Mouse (Mus musculus) right cerebral cortex, postnatal 36 days (tissue): ENCODE measurements around the gene Prss46.

ENCODE experiments used
- DNase-seq, 2 experiments: peaks; one replicate each; pipeline ENCODE4 v3.0.0; 2022; ENCODE audit warnings: low spot score in 2 of 2, mixed read lengths in 1 of 2

Gene Prss46

GRCm38 (mm10) chr9:110858967-110859596, 14.8 kb downstream of the Prss46 start:
- DNase-seq = no peak

- DNase-seq = peak in 1 of 2 experiments; percentile 43
Measured at GRCm38 (mm10) chr9:110871030-110871429, 26.7 kb downstream of the Prss46 start.

GRCm38 (mm10) chr9:110873681-110874659, 29.7 kb downstream of the Prss46 start:
- peak; percentile 24 to 37 for DNase-seq

- no peak for DNase-seq
Measured at GRCm38 (mm10) chr9:110874660-110875191, 30.4 kb downstream of the Prss46 start.

- DNase-seq = no peak
Measured at GRCm38 (mm10) chr9:110875288-110875695, 31.0 kb downstream of the Prss46 start.

GRCm38 (mm10) chr9:110877353-110877752, 33.0 kb downstream of the Prss46 start:
- no peak for DNase-seq

GRCm38 (mm10) chr9:110877888-110878287, 33.6 kb downstream of the Prss46 start:
- DNase-seq = peak in 1 of 2 experiments; percentile 25

- DNase-seq = peak; percentile 32 to 47
Measured at GRCm38 (mm10) chr9:110879191-110879920, 35.0 kb downstream of the Prss46 start, which contains the start of gene Als2cl. Gene Als2cl, plus strand, starts transcription at chr9:110879870.

GRCm38 (mm10) chr9:110879998-110880561, 35.8 kb downstream of the Prss46 start, which contains the start of gene Tmie:
Gene Tmie, minus strand, starts transcription at chr9:110880113.
- peak in 1 of 2 experiments; percentile 20 for DNase-seq

- no peak for DNase-seq
Measured at GRCm38 (mm10) chr9:110880772-110881171, 36.5 kb downstream of the Prss46 start.

GRCm38 (mm10) chr9:110881953-110882352, 37.6 kb downstream of the Prss46 start:
- no peak for DNase-seq

- no peak for DNase-seq
Measured at GRCm38 (mm10) chr9:110887388-110888303, 43.3 kb downstream of the Prss46 start.

- DNase-seq = no peak
Measured at GRCm38 (mm10) chr9:110888935-110889334, 44.6 kb downstream of the Prss46 start.

GRCm38 (mm10) chr9:110890026-110890783, 45.9 kb downstream of the Prss46 start:
- DNase-seq = no peak

GRCm38 (mm10) chr9:110891077-110891828, 46.9 kb downstream of the Prss46 start:
- DNase-seq = no peak

GRCm38 (mm10) chr9:110892552-110892951, 48.2 kb downstream of the Prss46 start:
- no peak for DNase-seq

GRCm38 (mm10) chr9:110893429-110893828, 49.1 kb downstream of the Prss46 start:
- DNase-seq = no peak

- DNase-seq = no peak
Measured at GRCm38 (mm10) chr9:110895507-110895906, 51.2 kb downstream of the Prss46 start.

GRCm38 (mm10) chr9:110895994-110896393, 51.7 kb downstream of the Prss46 start:
- no peak for DNase-seq
